Mouse (Mus musculus) neural tube, embryonic 14.5 days (tissue): Measurements from ENCODE around the gene Rab7. TPM values are rescaled to one million over a fixed set of nuclear protein-coding genes. Genes with fewer than 3 reads are reported as not detected.
"Not testable (repeated sequence)": the region's sequence is repeated elsewhere in the genome, so short reads cannot be mapped to it uniquely, and the experiment has no call there.

Experiments
- ATAC-seq: fragments of 200-750 bp; cut with Nextera tagmentation; 2 replicates; pipeline ENCODE4 v1.8.0; 2017; ENCODE audit warnings: low read depth, mild to moderate bottlenecking, moderate TSS enrichment, moderate library complexity
- H3K27ac ChIP-seq: fragments of 300-500 bp; sonication (generic); 2 replicates; pipeline ENCODE4 v1.5.1; 2014; ENCODE audit warnings: low read depth, mild to moderate bottlenecking, control low read depth, low read length, moderate library complexity, mixed read lengths
- H3K27me3 ChIP-seq: fragments of 300-500 bp; sonication (generic); 2 replicates; pipeline ENCODE4 v1.6.1; 2014; ENCODE audit warnings: low read length; ENCODE audit not compliant: control insufficient read depth, insufficient read depth
- H3K36me3 ChIP-seq: fragments of 300-500 bp; sonication (generic); 2 replicates; pipeline ENCODE4 v1.6.1; 2014; ENCODE audit warnings: low read length, mixed read lengths; ENCODE audit not compliant: control insufficient read depth, insufficient read depth
- H3K4me1 ChIP-seq: fragments of 300-500 bp; sonication (generic); 2 replicates; pipeline ENCODE4 v1.6.1; 2014; ENCODE audit warnings: low read length; ENCODE audit not compliant: control insufficient read depth, insufficient read depth
- H3K4me2 ChIP-seq: fragments of 300-500 bp; sonication (generic); 2 replicates; pipeline ENCODE4 v1.6.1; 2014; ENCODE audit warnings: mild to moderate bottlenecking, low read depth, low read length, control low read depth
- H3K4me3 ChIP-seq: fragments of 300-500 bp; sonication (generic); 2 replicates; pipeline ENCODE4 v1.5.1; 2014; ENCODE audit warnings: low read depth, low read length, control low read depth, mixed read lengths
- H3K9ac ChIP-seq: fragments of 300-500 bp; sonication (generic); replicated peaks from 2 replicates; pipeline ENCODE4 v1.6.1; 2014; ENCODE audit warnings: low read depth, mild to moderate bottlenecking, control low read depth, low read length, mixed read lengths
- H3K9me3 ChIP-seq: fragments of 300-500 bp; sonication (generic); 2 replicates; pipeline ENCODE4 v1.6.1; 2016; ENCODE audit warnings: low read length; ENCODE audit not compliant: control insufficient read depth
- WGBS: fragments of 180-500 bp; shearing (Covaris S2); extraction: QIAGEN DNeasy Blood & Tissue Kit; methylation state at CpG from one replicate; pipeline ENCODE4 v1.1.7; 2014; 5-methylcytosine and 5-hydroxymethylcytosine counted together
- polyA plus RNA-seq: library from polyadenylated mRNA; unstranded; fragments of >200 nt; fragmentation: Nextera tagmentation; extraction: Ambion mirVana; gene quantifications from 2 replicates; pipeline ENCODE4 v1.2.1, GENCODE M21; 2014

The Rab7 gene
- polyA plus RNA-seq, 1 experiment from 2014 or later: 401 TPM

- Histone ChIP-seq H3K27ac (no peak overlapping the region), H3K4me3 (no peak overlapping the region), H3K4me1 (no peaks in the 10 kb centered on the region), H3K4me2 (no peak overlapping the region), H3K36me3 (no peaks in the 10 kb centered on the region), H3K27me3 (no peaks in the 10 kb centered on the region), H3K9me3 (no peaks in the 10 kb centered on the region), H3K9ac (no peak overlapping the region)
- 82% methylated on average over 2 of the region's 2 CpGs for WGBS
- ATAC-seq: no peak
Observed at GRCm38 (mm10) chr6:88019154-88019553, 25.9 kb downstream of the Rab7 start.

GRCm38 (mm10) chr6:88017821-88018220 is 27.2 kb downstream of the Rab7 start:
- 74% methylated on average over 4 of the region's 4 CpGs for WGBS
- H3K27me3 ChIP-seq: no peaks in the 10 kb centered on the region
- ATAC-seq: no peak

GRCm38 (mm10) chr6:88015797-88016196 is 29.3 kb downstream of the Rab7 start:
- H3K36me3 ChIP-seq: peaks cover 11% of the 10 kb centered on the region
- ATAC-seq: no peak
- WGBS: 87% methylated on average over 2 of the region's 2 CpGs

More at GRCm38 (mm10) chr6:88017821-88018220, 27.2 kb downstream of the Rab7 start:
- Histone ChIP-seq H3K27ac (no peak overlapping the region), H3K4me2 (no peak overlapping the region), H3K4me1 (no peaks in the 10 kb centered on the region), H3K9me3 (no peaks in the 10 kb centered on the region), H3K9ac (no peak overlapping the region), H3K36me3 (peaks cover 4% of the 10 kb centered on the region; the same call in 1 of the 2 replicates), H3K4me3 (no peak overlapping the region)

GRCm38 (mm10) chr6:88013456-88013855 is 31.6 kb downstream of the Rab7 start:
- 82% methylated on average over 4 of the region's 4 CpGs for WGBS
- no peak overlapping the region for H3K4me3 ChIP-seq
- ATAC-seq: no peak

More at GRCm38 (mm10) chr6:88015797-88016196, 29.3 kb downstream of the Rab7 start:
- H3K4me2 ChIP-seq: no peak overlapping the region
- no peak overlapping the region for H3K27ac ChIP-seq
- H3K4me3 ChIP-seq: no peak overlapping the region
- no peak overlapping the region for H3K9ac ChIP-seq
- no peaks in the 10 kb centered on the region for H3K4me1 ChIP-seq
- no peaks in the 10 kb centered on the region for H3K9me3 ChIP-seq
- no peaks in the 10 kb centered on the region for H3K27me3 ChIP-seq

GRCm38 (mm10) chr6:88012601-88013000 is 32.5 kb downstream of the Rab7 start:
- Histone ChIP-seq H3K4me1 (no peaks in the 10 kb centered on the region), H3K27ac (no peak overlapping the region), H3K4me3 (no peak overlapping the region), H3K9me3 (no peaks in the 10 kb centered on the region), H3K36me3 (peaks cover 25% of the 10 kb centered on the region), H3K4me2 (no peak overlapping the region), H3K9ac (no peak overlapping the region), H3K27me3 (no peaks in the 10 kb centered on the region)
- 94% methylated on average over 2 of the region's 2 CpGs for WGBS
- no peak for ATAC-seq

More at GRCm38 (mm10) chr6:88013456-88013855, 31.6 kb downstream of the Rab7 start:
- Histone ChIP-seq H3K36me3 (peaks cover 19% of the 10 kb centered on the region), H3K9me3 (no peaks in the 10 kb centered on the region), H3K27ac (no peak overlapping the region), H3K4me1 (no peaks in the 10 kb centered on the region), H3K27me3 (no peaks in the 10 kb centered on the region), H3K9ac (no peak overlapping the region), H3K4me2 (no peak overlapping the region)

- WGBS: 76% methylated on average over 1 of the region's 1 CpGs
- H3K4me1 ChIP-seq, H3K4me2 ChIP-seq, H3K27ac ChIP-seq, H3K4me3 ChIP-seq, ATAC-seq, H3K9me3 ChIP-seq, H3K27me3 ChIP-seq, H3K9ac ChIP-seq: not testable (repeated sequence)
- H3K36me3 ChIP-seq: peaks cover 25% of the 10 kb centered on the region
Observed at GRCm38 (mm10) chr6:88011106-88011505, 34.0 kb downstream of the Rab7 start.

DNA sequence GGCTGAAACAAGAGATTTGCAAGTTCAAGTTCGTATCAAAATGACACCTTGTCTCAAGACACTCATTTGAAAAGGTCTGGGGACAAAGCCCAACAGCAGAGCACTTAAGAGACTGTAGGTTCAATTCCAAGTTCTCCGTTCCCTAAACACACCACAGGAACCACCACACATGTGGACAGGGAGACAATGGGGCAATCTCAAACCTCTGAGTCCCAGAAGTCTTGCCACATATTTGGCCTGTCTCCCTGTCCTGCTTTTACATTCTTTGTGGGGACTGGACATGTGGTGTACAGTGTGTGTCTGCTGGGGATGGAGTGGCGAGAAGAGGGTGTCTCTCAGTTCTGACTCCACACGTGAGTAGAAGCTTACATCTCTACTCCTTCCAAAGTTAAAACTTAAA is 35.9 kb downstream of the Rab7 start:
- Histone ChIP-seq H3K36me3 (peaks cover 25% of the 10 kb centered on the region), H3K9me3 (no peaks in the 10 kb centered on the region), H3K4me1 (no peaks in the 10 kb centered on the region), H3K4me2 (no peak overlapping the region), H3K27me3 (no peaks in the 10 kb centered on the region), H3K4me3 (no peak overlapping the region), H3K9ac (no peak overlapping the region), H3K27ac (no peak overlapping the region)
- 92% methylated on average over 4 of the region's 4 CpGs for WGBS
- ATAC-seq: no peak

DNA sequence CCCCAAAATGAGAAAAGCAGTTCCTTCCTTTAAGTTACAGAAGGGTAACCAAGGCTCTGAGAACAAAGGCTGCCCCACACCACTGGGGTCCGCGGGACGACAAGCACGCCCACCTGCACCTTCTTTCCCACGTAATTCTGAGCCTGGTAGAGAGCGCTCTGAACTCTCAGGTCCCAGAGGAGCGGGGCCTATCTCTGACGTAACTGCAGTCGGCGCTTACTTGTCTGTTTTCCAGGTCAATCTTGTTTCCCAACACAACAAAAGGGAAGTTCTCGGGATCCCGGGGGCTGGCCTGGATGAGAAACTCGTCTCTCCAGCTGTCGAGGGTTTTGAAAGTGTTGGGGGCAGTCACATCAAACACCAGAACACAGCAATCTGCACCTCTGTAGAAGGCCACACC is 40.3 kb downstream of the Rab7 start:
- not testable (repeated sequence) for H3K27me3 ChIP-seq, H3K4me1 ChIP-seq, H3K9ac ChIP-seq, ATAC-seq, H3K9me3 ChIP-seq, H3K4me3 ChIP-seq, H3K27ac ChIP-seq, H3K4me2 ChIP-seq
- 91% methylated on average over 12 of the region's 14 CpGs for WGBS
- peaks cover 42% of the 10 kb centered on the region for H3K36me3 ChIP-seq

GRCm38 (mm10) chr6:88003439-88003838 is 41.6 kb downstream of the Rab7 start:
- Histone ChIP-seq H3K4me1 (no peaks in the 10 kb centered on the region), H3K27ac (no peak overlapping the region), H3K27me3 (no peaks in the 10 kb centered on the region), H3K4me2 (no peak overlapping the region), H3K9ac (no peak overlapping the region), H3K4me3 (no peak overlapping the region), H3K36me3 (peaks cover 35% of the 10 kb centered on the region), H3K9me3 (no peaks in the 10 kb centered on the region)
- WGBS: 94% methylated on average over 4 of the region's 4 CpGs
- ATAC-seq: no peak
